ENCODE assay signal across 10 mouse cellular contexts in genomic region chr3:35342584-35342983, GRCm38 (mm10).
DNase-seq lines count a peak whose midpoint lies in the region; ATAC-seq lines count a peak whose summit lies in the region.
"Had no signal": no experiment of that assay in that cellular context is flagged by ENCODE, and none has a peak within 500 bp of the region (broad histone marks: within the 10 kb centered on the region; RNA-seq: fewer than 3 reads in every experiment).

No protein-coding gene starts in this region.

- no peak overlapping the region for H3K4me3 ChIP-seq in embryonic facial prominence, embryonic 14.5 days (ENCODE audit: low read depth, low read length)
- no peak overlapping the region for H3K4me3 ChIP-seq in hindbrain, embryonic 13.5 days
- H3K4me3 ChIP-seq in midbrain, embryonic 15.5 days, result no peak overlapping the region

- peaks cover 15% of the 10 kb centered on the region for H3K4me1 ChIP-seq in embryonic facial prominence, embryonic 14.5 days (ENCODE audit: control insufficient read depth, insufficient read depth, low read length)
- H3K4me1 ChIP-seq in hindbrain, embryonic 13.5 days (replicated peaks), result peaks cover 29% of the 10 kb centered on the region
- H3K4me1 ChIP-seq in midbrain, embryonic 15.5 days, result peaks cover 16% of the 10 kb centered on the region

- no peaks in the 10 kb centered on the region for H3K9me3 ChIP-seq in embryonic facial prominence, embryonic 14.5 days (ENCODE audit: control insufficient read depth, low read length)
- no peaks in the 10 kb centered on the region for H3K9me3 ChIP-seq in hindbrain, embryonic 13.5 days
- no peaks in the 10 kb centered on the region for H3K9me3 ChIP-seq in midbrain, embryonic 15.5 days

- H3K9ac ChIP-seq in embryonic facial prominence, embryonic 14.5 days (ENCODE audit: low read depth, low read length), result no peak overlapping the region
- H3K9ac ChIP-seq in hindbrain, embryonic 13.5 days, result no peak overlapping the region
- H3K9ac ChIP-seq in midbrain, embryonic 15.5 days, result no peak overlapping the region

- no peaks in the 10 kb centered on the region for H3K36me3 ChIP-seq in embryonic facial prominence, embryonic 14.5 days (ENCODE audit: control insufficient read depth, insufficient read depth, low read length)
- no peaks in the 10 kb centered on the region for H3K36me3 ChIP-seq in hindbrain, embryonic 13.5 days
- H3K36me3 ChIP-seq in midbrain, embryonic 15.5 days (replicated peaks), result no peaks in the 10 kb centered on the region

- no peak; the same call in 1 of the 2 replicates for ATAC-seq in embryonic facial prominence, embryonic 14.5 days (ENCODE audit: low read depth)
- ATAC-seq in hindbrain, embryonic 13.5 days (ENCODE audit: low FRiP score), result no peak
- no peak for ATAC-seq in midbrain, embryonic 15.5 days (replicated peaks)

- 43% methylated on average over 4 of the region's 4 CpGs for WGBS in embryonic facial prominence, embryonic 14.5 days
- WGBS in hindbrain, embryonic 13.5 days, result 52% methylated on average over 4 of the region's 4 CpGs
- 57% methylated on average over 4 of the region's 4 CpGs for WGBS in midbrain, embryonic 15.5 days

- H3K27ac ChIP-seq in embryonic facial prominence, embryonic 14.5 days (replicated peaks; ENCODE audit: low read depth, low read length), result peak overlapping the region; percentile 52; the same call in 1 of the 2 replicates
- H3K27ac ChIP-seq in hindbrain, embryonic 13.5 days, result peak overlapping the region; percentile 88
- peak overlapping the region; percentile 74; the same call in 1 of the 2 replicates for H3K27ac ChIP-seq in midbrain, embryonic 15.5 days

- H3K4me2 ChIP-seq in embryonic facial prominence, embryonic 14.5 days (ENCODE audit: low read depth, low read length), result no peak overlapping the region
- H3K4me2 ChIP-seq in hindbrain, embryonic 13.5 days, result no peak overlapping the region
- H3K4me2 ChIP-seq in midbrain, embryonic 15.5 days, result no peak overlapping the region

- H3K27me3 ChIP-seq in embryonic facial prominence, embryonic 14.5 days (replicated peaks; ENCODE audit: control insufficient read depth, insufficient read depth, low read length), result no peaks in the 10 kb centered on the region
- peaks cover 4% of the 10 kb centered on the region; the same call in 1 of the 2 replicates for H3K27me3 ChIP-seq in hindbrain, embryonic 13.5 days
- H3K27me3 ChIP-seq in midbrain, embryonic 15.5 days (replicated peaks), result no peaks in the 10 kb centered on the region

- DNase-seq in layer of hippocampus, adult 11-12 months (ENCODE audit: low spot score), result peak; percentile 12
- no peak for DNase-seq in layer of hippocampus, postnatal 25 days (ENCODE audit: extremely low spot score in 1 of 2, low spot score in 1 of 2)
- DNase-seq in embryonic facial prominence, embryonic 14.5 days (ENCODE audit: low spot score), result peak; percentile 76
- DNase-seq in ovary, adult 18-20 months (ENCODE audit: low spot score), result no peak
- no peak for DNase-seq in thymus, postnatal 4 days
- DNase-seq in urinary bladder, postnatal 36 days (ENCODE audit: low spot score in 2 of 2), result no peak
- DNase-seq: cerebellum, adult 18-20 months; lung, postnatal 4 days had no signal

Comparison
In these comparisons a context has a peak if more than half of its experiments do, and no peak if none do; other contexts are left out.
1. DNase-seq: peak in layer of hippocampus, adult 11-12 months (single experiment) and embryonic facial prominence, embryonic 14.5 days (single experiment); none in layer of hippocampus, postnatal 25 days (0 of 2), ovary, adult 18-20 months (single experiment), thymus, postnatal 4 days (single experiment) and urinary bladder, postnatal 36 days (0 of 2).
2. Peak in every context shown above with its lines, with median percentiles within 50 percentile points of each other: H3K27ac ChIP-seq.